Comparison of ENCODE assay signal across 14 mouse cellular contexts in genomic region chr10:5181771-5182176, GRCm38 (mm10).
A peak's percentile ranks its signal among the peaks of the same experiment; 100 is the strongest.
DNase-seq lines count a peak whose midpoint lies in the region; TF ChIP-seq lines count a peak whose summit lies in the region.
"Had no signal": no experiment of that assay in that cellular context is flagged by ENCODE, and none has a peak within 500 bp of the region (broad histone marks: within the 10 kb centered on the region; RNA-seq: fewer than 3 reads in every experiment).

No protein-coding gene starts in this region.

- no peaks in the 10 kb centered on the region for H3K79me2 ChIP-seq in C2C12 (ENCODE audit: control insufficient read depth, insufficient read depth)

- no peak overlapping the region for H3ac ChIP-seq in C2C12 (ENCODE audit: control insufficient read depth, insufficient read length, low read depth)

- 29% methylated on average over 4 of the region's 4 CpGs for WGBS in cerebellum, adult 2 months

- H3K36me3 ChIP-seq in C2C12 (ENCODE audit: control insufficient read depth, insufficient read depth), result peaks cover 28% of the 10 kb centered on the region
- H3K36me3 ChIP-seq: midbrain, embryonic 10.5 days had no signal

- no peak overlapping the region for H3K4me3 ChIP-seq in C2C12 (ENCODE audit: insufficient read depth, poor library complexity, severe bottlenecking)
- H3K4me3 ChIP-seq in cerebellum, adult 2 months (replicated peaks; ENCODE audit: insufficient read depth, low read depth, low read length), result no peak overlapping the region
- H3K4me3 ChIP-seq in embryonic fibroblast, embryonic 13.5 days (ENCODE audit: insufficient read depth, low read length), result no peak overlapping the region
- H3K4me3 ChIP-seq: erythroblast, embryonic 14.5 days; heart, embryonic 13.5 days; midbrain, embryonic 10.5 days had no signal

- H3K4me1 ChIP-seq in cerebellum, adult 2 months (ENCODE audit: control insufficient read depth, insufficient read depth, low read length), result peaks cover 19% of the 10 kb centered on the region
- peaks cover 8% of the 10 kb centered on the region for H3K4me1 ChIP-seq in embryonic fibroblast, embryonic 13.5 days (ENCODE audit: control insufficient read depth, insufficient read depth, low read length)
- H3K4me1 ChIP-seq: midbrain, embryonic 10.5 days had no signal

- H3K27ac ChIP-seq in cerebellum, adult 2 months (ENCODE audit: insufficient read depth, low read length), result peak overlapping the region; percentile 50
- H3K27ac ChIP-seq in embryonic fibroblast, embryonic 13.5 days (ENCODE audit: insufficient read depth, low read length), result peak overlapping the region; percentile 54; the same call in 1 of the 2 replicates
- H3K27ac ChIP-seq: heart, embryonic 13.5 days; midbrain, embryonic 10.5 days had no signal

- TF ChIP-seq POLR2A in cerebellum, adult 2 months (IDR thresholded peaks at IDR 0.05; ENCODE audit: borderline replicate concordance, insufficient read depth, low read length), result no peak
- no peak for TF ChIP-seq POLR2A in embryonic fibroblast, embryonic 13.5 days (IDR thresholded peaks at IDR 0.05; ENCODE audit: low read depth, low read length)

- no peak for TF ChIP-seq CTCF in C2C12 (IDR thresholded peaks at IDR 0.05; ENCODE audit: control insufficient read depth, insufficient read depth, insufficient read length)
- no peak for TF ChIP-seq CTCF in cerebellum, adult 2 months (IDR thresholded peaks at IDR 0.05; ENCODE audit: borderline replicate concordance, insufficient read depth, low read depth, low read length)
- no peak for TF ChIP-seq CTCF in embryonic fibroblast, embryonic 13.5 days (IDR thresholded peaks at IDR 0.05; ENCODE audit: borderline replicate concordance, insufficient read depth, low read length)

- H3K27me3 ChIP-seq in C2C12 (ENCODE audit: control insufficient read depth, insufficient read depth, insufficient read length), result no peaks in the 10 kb centered on the region
- no peaks in the 10 kb centered on the region for H3K27me3 ChIP-seq in cerebellum, adult 2 months (ENCODE audit: control insufficient read depth, insufficient read depth, low read length)
- H3K27me3 ChIP-seq: heart, embryonic 13.5 days had no signal

- no peaks in the 10 kb centered on the region for H3K79me3 ChIP-seq in C2C12 (ENCODE audit: low read depth)

- DNase-seq in cerebellum, adult 11-12 months, result peak; percentile 66
- DNase-seq in cerebellum, postnatal 4 days (ENCODE audit: low spot score in 2 of 2), result no peak
- peak; percentile 67 to 77 for DNase-seq in cerebellum, adult 2 months
- no peak for DNase-seq in ovary, adult 18-20 months (ENCODE audit: low spot score)
- no peak for DNase-seq in gastrocnemius, adult 18-20 months (ENCODE audit: low spot score)
- DNase-seq: kidney, postnatal 4 days; liver; lung, adult 2 months; lung, postnatal 4 days had no signal

TF ChIP-seq in C2C12, 6 proteins besides CTCF, POLR2A, EP300 and RAD21:
- TF ChIP-seq FOSL1 (IDR thresholded peaks at IDR 0.05; ENCODE audit: insufficient read depth, low read length, poor library complexity, severe bottlenecking) (peak; percentile 90), MYOD1 (IDR thresholded peaks at IDR 0.05; ENCODE audit: control insufficient read depth, insufficient read length, low read depth) (peak; percentile 76), MYOG (IDR thresholded peaks at IDR 0.05; ENCODE audit: control insufficient read depth, extremely low read depth, insufficient read length) (no peak), MAX (IDR thresholded peaks at IDR 0.05) (peak; percentile 22)

Comparison
In these comparisons a context has a peak if more than half of its experiments do, and no peak if none do; other contexts are left out.
1. DNase-seq: peak in cerebellum, adult 11-12 months (single experiment) and cerebellum, adult 2 months (2 of 2); none in cerebellum, postnatal 4 days (0 of 2), ovary, adult 18-20 months (single experiment) and gastrocnemius, adult 18-20 months (single experiment).